Mouse (Mus musculus) lung, postnatal 0 days (tissue): ENCODE measurements around the gene Fam229a.

Experiments
- CTCF ChIP-seq: IDR thresholded peaks from 2 replicates; pipeline ENCODE4 v1.5.1; 2016; ENCODE audit warnings: antibody characterized with exemption, mild to moderate bottlenecking
- EP300 ChIP-seq: IDR thresholded peaks from 2 replicates; pipeline ENCODE4 v1.6.1; 2016; ENCODE audit warnings: antibody characterized with exemption, mild to moderate bottlenecking, control low read depth

GRCm38 (mm10) chr4:129502327-129502888, 11.4 kb downstream of the Fam229a start:
- no peak for TF ChIP-seq CTCF
- no peak for TF ChIP-seq EP300
